Mouse (Mus musculus): ENCODE results near the gene Usp7.

DNA sequence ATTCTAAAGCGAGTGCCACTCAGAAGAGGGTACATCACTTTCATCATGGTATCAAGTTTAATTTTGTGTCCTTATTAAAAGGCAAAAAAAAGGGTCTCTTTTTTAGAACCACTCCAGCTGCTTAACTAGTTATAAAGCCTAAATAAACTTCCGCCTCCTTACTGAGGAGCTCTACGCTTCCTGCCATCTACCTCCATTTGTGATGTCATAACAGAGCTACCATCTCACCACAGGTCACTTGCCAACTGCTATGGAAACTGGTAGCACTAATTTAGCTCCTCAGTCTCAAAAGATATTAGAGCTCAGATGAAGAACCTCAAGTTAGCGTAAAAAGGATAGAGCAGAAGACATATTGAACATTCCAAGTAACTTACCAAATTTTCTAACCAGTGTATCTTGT, 71.7 kb downstream of the Usp7 start:
- no peak for TF ChIP-seq GATA1 (IDR thresholded peaks at IDR 0.05; ENCODE audit: borderline replicate concordance, low read length)
- TF ChIP-seq FLI1 (IDR thresholded peaks at IDR 0.05; ENCODE audit: low read length): no peak
